Mouse (Mus musculus): ENCODE data around the gene Maip1.
A peak's percentile ranks its signal among the peaks of the same experiment; 100 is the strongest.

DNA sequence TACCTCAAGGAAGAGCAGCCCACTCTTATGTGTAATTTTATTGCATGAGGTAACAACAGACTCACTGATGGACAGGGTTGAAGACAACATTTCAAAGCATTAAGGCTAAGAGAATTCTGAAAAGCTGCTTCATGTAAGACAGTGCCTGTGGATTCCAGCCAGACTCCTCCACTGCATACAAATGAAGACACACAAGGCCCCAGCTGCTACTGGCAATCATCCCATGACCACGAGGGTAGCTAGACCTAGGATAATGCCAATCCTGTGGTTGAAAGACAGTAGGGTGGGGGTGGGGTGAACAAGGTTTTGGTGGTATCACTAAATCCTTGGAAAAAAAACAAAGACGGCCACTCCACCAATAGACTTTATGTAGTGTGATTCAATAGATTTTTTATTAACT lies 18.3 kb upstream of the Maip1 start:
- TF ChIP-seq POLR2A (IDR thresholded peaks at IDR 0.05; ENCODE audit: insufficient read length, low read depth) = no peak
- no peak for TF ChIP-seq POLR2AphosphoS2 (IDR thresholded peaks at IDR 0.05; ENCODE audit: insufficient read length, low read depth)
- TF ChIP-seq TCF12 (IDR thresholded peaks at IDR 0.05; ENCODE audit: insufficient read depth, poor library complexity, severe bottlenecking) = peak; percentile 86
- TF ChIP-seq MYOD1 (IDR thresholded peaks at IDR 0.05; ENCODE audit: control insufficient read depth in 1 of 3, insufficient read length in 2 of 3, low read depth in 2 of 3) = peak; percentile 98 to 100 (median 100)
- TF ChIP-seq USF1 (IDR thresholded peaks at IDR 0.05; ENCODE audit: low read depth) = peak; percentile 21
